Mouse (Mus musculus) myocyte (in vitro differentiated cells): ENCODE results near the gene Pmf1. TPM values are rescaled to one million over a fixed set of nuclear protein-coding genes. Genes with fewer than 3 reads are reported as not detected.
A peak's percentile ranks its signal among the peaks of the same experiment; 100 is the strongest.
"Not testable (repeated sequence)": the region's sequence is repeated elsewhere in the genome, so short reads cannot be mapped to it uniquely, and the experiment has no call there.

ENCODE experiments used
- H3K27me3 ChIP-seq: one replicate; pipeline ENCODE4 v1.6.1; 2011; ENCODE audit not compliant: control insufficient read depth, insufficient read depth, insufficient read length
- H3K36me3 ChIP-seq: one replicate; pipeline ENCODE4 v1.6.1; 2011; ENCODE audit not compliant: control insufficient read depth, insufficient read depth
- H3K4me2 ChIP-seq: one replicate; pipeline ENCODE4 v1.6.1; 2011; ENCODE audit warnings: low read depth, control low read depth
- H3K4me3 ChIP-seq: one replicate; pipeline ENCODE4 v1.5.1; 2011; ENCODE audit warnings: mild to moderate bottlenecking, control low read depth, moderate library complexity
- H3K79me2 ChIP-seq: one replicate; pipeline ENCODE4 v1.6.1; 2011; ENCODE audit not compliant: control insufficient read depth, insufficient read depth
- H3ac ChIP-seq: one replicate; pipeline ENCODE4 v1.6.1; 2011; ENCODE audit not compliant: control insufficient read depth, insufficient read length
- CEBPB ChIP-seq: IDR thresholded peaks from 2 replicates; pipeline ENCODE4 v1.6.1; 2011; ENCODE audit warnings: mild to moderate bottlenecking, moderate library complexity; ENCODE audit not compliant: poor library complexity, insufficient read depth, severe bottlenecking
- E2F4 ChIP-seq: IDR thresholded peaks from one replicate; pipeline ENCODE4 v1.6.1; 2011; ENCODE audit warnings: mild to moderate bottlenecking, control low read depth, moderate library complexity; ENCODE audit not compliant: insufficient read depth
- MAX ChIP-seq: IDR thresholded peaks from one replicate; pipeline ENCODE4 v1.6.1; 2011; ENCODE audit warnings: low read depth, mild to moderate bottlenecking, control low read depth
- MYOD1 ChIP-seq, 3 experiments: IDR thresholded peaks; one replicate each; pipeline ENCODE4 v1.6.1; 2011; ENCODE audit warnings: control low read depth in 2 of 3, low read depth in 2 of 3, mild to moderate bottlenecking in 2 of 3, moderate library complexity in 1 of 3; ENCODE audit not compliant: insufficient read length in 2 of 3, control insufficient read depth in 1 of 3
- MYOG ChIP-seq, 3 experiments: IDR thresholded peaks; one replicate each; pipeline ENCODE4 v1.6.1; 2011; ENCODE audit warnings: control low read depth in 2 of 3, low read depth in 2 of 3, mild to moderate bottlenecking in 2 of 3; ENCODE audit not compliant: insufficient read length in 2 of 3, control insufficient read depth in 1 of 3, insufficient read depth in 1 of 3
- POLR2A ChIP-seq: IDR thresholded peaks from one replicate; pipeline ENCODE4 v1.6.1; 2011; ENCODE audit warnings: low read depth, mild to moderate bottlenecking, control low read depth, moderate library complexity; ENCODE audit not compliant: insufficient read length
- POLR2AphosphoS2 ChIP-seq: IDR thresholded peaks from one replicate; pipeline ENCODE4 v1.6.1; 2011; ENCODE audit warnings: low read depth, control low read depth; ENCODE audit not compliant: insufficient read length
- REST ChIP-seq: IDR thresholded peaks from one replicate; pipeline ENCODE4 v1.6.1; 2011; ENCODE audit warnings: mild to moderate bottlenecking, control low read depth, moderate library complexity; ENCODE audit not compliant: insufficient read depth, insufficient read length
- SRF ChIP-seq: IDR thresholded peaks from one replicate; pipeline ENCODE4 v1.6.1; 2011; ENCODE audit warnings: low read depth; ENCODE audit not compliant: control insufficient read depth, insufficient read length
- TCF12 ChIP-seq: IDR thresholded peaks from one replicate; pipeline ENCODE4 v1.6.1; 2011; ENCODE audit warnings: mild to moderate bottlenecking, control low read depth; ENCODE audit not compliant: poor library complexity, insufficient read depth, severe bottlenecking
- TCF3 ChIP-seq: IDR thresholded peaks from one replicate; pipeline ENCODE4 v1.6.1; 2011; ENCODE audit warnings: low read depth, control low read depth; ENCODE audit not compliant: insufficient read length
- USF1 ChIP-seq: IDR thresholded peaks from one replicate; pipeline ENCODE4 v1.6.1; 2011; ENCODE audit warnings: low read depth, mild to moderate bottlenecking, control low read depth, moderate library complexity
- polyA plus RNA-seq: library from polyadenylated mRNA; unstranded; fragments of >200 nt; fragmentation: generic; extraction: Trizol; gene quantifications from one replicate; pipeline ENCODE4 v1.2.1, GENCODE M21; 2012; ENCODE audit warnings: missing spikeins

Pmf1 gene
- polyA plus RNA-seq, 1 experiment, result 59.0 TPM

GRCm38 (mm10) chr3:88378599-88378998 lies 31.5 kb downstream of the Pmf1 start, which contains the start of gene Bglap2:
TSS of gene Bglap2 (minus strand) at chr3:88378699.
- H3K4me3 ChIP-seq, H3K36me3 ChIP-seq, H3ac ChIP-seq, H3K4me2 ChIP-seq, H3K27me3 ChIP-seq, H3K79me2 ChIP-seq: not testable (repeated sequence)
- TF ChIP-seq MYOG (IDR thresholded peaks at IDR 0.05; ENCODE audit: control insufficient read depth in 1 of 3, insufficient read depth in 1 of 3, insufficient read length in 2 of 3, low read depth in 2 of 3), result peak in 1 of 3 experiments; percentile 4

GRCm38 (mm10) chr3:88376644-88377043 lies 33.5 kb downstream of the Pmf1 start:
- not testable (repeated sequence) for H3ac ChIP-seq, H3K4me3 ChIP-seq, H3K79me2 ChIP-seq, H3K27me3 ChIP-seq, H3K36me3 ChIP-seq
- peak overlapping the region; percentile 60 for H3K4me2 ChIP-seq

GRCm38 (mm10) chr3:88375750-88376626 lies 34.1 kb downstream of the Pmf1 start:
- not testable (repeated sequence) for H3ac ChIP-seq, H3K79me2 ChIP-seq, H3K27me3 ChIP-seq, H3K4me3 ChIP-seq, H3K36me3 ChIP-seq
- H3K4me2 ChIP-seq, result peak overlapping the region; percentile 60

- H3K27me3 ChIP-seq, H3K4me3 ChIP-seq, H3K79me2 ChIP-seq, H3ac ChIP-seq, H3K4me2 ChIP-seq, H3K36me3 ChIP-seq: not testable (repeated sequence)
Observed at GRCm38 (mm10) chr3:88372643-88373042, 37.5 kb downstream of the Pmf1 start, which contains the start of gene Bglap3. TSS of gene Bglap3 (minus strand) at chr3:88372743.

GRCm38 (mm10) chr3:88368511-88368910 lies 41.6 kb downstream of the Pmf1 start:
- not testable (repeated sequence) for H3K36me3 ChIP-seq, H3K27me3 ChIP-seq, H3ac ChIP-seq, H3K4me3 ChIP-seq, H3K79me2 ChIP-seq, H3K4me2 ChIP-seq

GRCm38 (mm10) chr3:88367517-88367916 lies 42.6 kb downstream of the Pmf1 start:
- H3K4me2 ChIP-seq, H3K27me3 ChIP-seq, H3K4me3 ChIP-seq, H3ac ChIP-seq, H3K36me3 ChIP-seq, H3K79me2 ChIP-seq: not testable (repeated sequence)

GRCm38 (mm10) chr3:88366830-88367428 lies 43.2 kb downstream of the Pmf1 start:
- H3K4me2 ChIP-seq, H3K36me3 ChIP-seq, H3K79me2 ChIP-seq, H3K27me3 ChIP-seq, H3ac ChIP-seq, H3K4me3 ChIP-seq: not testable (repeated sequence)

- Histone ChIP-seq H3K36me3 (peaks cover 5% of the 10 kb centered on the region), H3K4me3 (no peak overlapping the region), H3K4me2 (no peak overlapping the region), H3ac (no peak overlapping the region), H3K79me2 (no peaks in the 10 kb centered on the region), H3K27me3 (no peaks in the 10 kb centered on the region)
- TF ChIP-seq SRF, result no peak
- no peak for TF ChIP-seq REST
- no peak for TF ChIP-seq USF1
- TF ChIP-seq TCF12, result no peak
- no peak for TF ChIP-seq MAX
- TF ChIP-seq E2F4, result no peak
- no peak for TF ChIP-seq MYOD1 (IDR thresholded peaks at IDR 0.05; ENCODE audit: control insufficient read depth in 1 of 3, insufficient read length in 2 of 3, low read depth in 2 of 3)
- no peak for TF ChIP-seq POLR2A
- no peak for TF ChIP-seq MYOG (IDR thresholded peaks at IDR 0.05; ENCODE audit: control insufficient read depth in 1 of 3, insufficient read depth in 1 of 3, insufficient read length in 2 of 3, low read depth in 2 of 3)
- no peak for TF ChIP-seq POLR2AphosphoS2
- no peak for TF ChIP-seq CEBPB
- TF ChIP-seq TCF3, result no peak
Observed at GRCm38 (mm10) chr3:88365705-88366361, 44.3 kb downstream of the Pmf1 start.
